Mouse (Mus musculus) urinary bladder, postnatal 10 days (tissue): ENCODE measurements at regions not wholly inside any gene's neighbourhood (a gene's known extent, or its start where the extent isn't known, plus 50 kb on each side); places are given as distances from the start of the nearest gene placed in this dataset.

Source experiments
- DNase-seq: peaks from one replicate; pipeline ENCODE4 v3.0.0; 2022; ENCODE audit warnings: low spot score

DNA sequence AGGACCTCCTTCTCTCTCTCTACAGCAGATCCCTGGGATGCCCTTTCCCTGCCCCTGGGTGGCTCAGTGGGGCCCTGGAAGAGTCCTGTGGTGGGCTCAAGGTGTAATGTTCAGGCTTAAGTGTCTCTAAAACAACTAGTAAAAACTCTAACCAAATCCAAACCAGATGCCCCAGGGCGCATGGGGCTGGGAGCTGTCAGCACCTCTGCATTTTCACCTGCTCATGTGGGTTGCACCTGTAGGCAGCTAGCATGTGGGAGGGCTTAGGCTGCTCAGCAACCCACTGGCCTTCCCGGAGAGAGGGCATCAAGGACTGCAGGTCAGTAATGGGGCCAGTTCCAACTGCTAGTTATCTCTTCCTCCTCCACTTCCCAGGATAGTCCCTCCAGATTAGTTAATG, 104.8 kb upstream of the Gm12830 start:
- no peak for DNase-seq

DNA sequence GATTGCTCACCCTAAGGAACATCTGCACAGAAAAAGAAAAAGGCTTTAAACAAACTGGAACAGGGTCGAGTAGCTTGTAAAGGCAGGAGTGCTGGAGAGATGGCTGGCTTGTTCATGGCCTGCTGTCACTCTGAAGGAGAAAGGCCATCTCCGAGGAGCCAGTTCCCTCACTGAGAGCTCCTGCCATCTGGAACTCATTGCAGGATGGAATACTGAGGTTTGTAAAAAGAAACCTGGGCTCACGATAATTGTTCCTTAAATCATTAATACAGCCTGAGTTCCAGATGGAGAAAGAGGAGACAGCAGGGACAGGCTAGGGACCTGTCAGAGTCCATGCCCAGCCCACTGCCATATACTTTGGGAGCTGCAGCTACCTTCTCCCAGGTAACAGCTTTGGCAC, 100.8 kb upstream of the Gm12830 start:
- DNase-seq, result no peak

DNA sequence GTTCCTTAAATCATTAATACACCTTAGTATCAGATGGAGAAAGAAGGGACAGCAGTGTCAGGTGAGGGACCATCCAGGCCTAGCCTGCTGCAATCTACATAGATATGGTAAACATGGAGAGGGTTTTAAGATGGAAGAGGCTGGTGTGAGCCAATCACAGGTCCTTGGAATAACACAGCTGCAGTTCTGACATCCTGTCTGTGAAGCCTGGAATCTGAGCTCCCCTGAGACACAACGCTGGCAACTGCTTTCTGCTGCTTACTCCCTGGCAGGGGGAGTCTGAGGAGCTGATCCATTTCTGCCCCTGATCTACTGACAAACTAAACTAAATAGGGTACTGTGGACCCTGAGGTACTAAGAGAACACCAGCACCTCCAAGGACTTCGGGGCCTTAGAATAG, 100.1 kb upstream of the Gm12830 start:
- no peak for DNase-seq

DNA sequence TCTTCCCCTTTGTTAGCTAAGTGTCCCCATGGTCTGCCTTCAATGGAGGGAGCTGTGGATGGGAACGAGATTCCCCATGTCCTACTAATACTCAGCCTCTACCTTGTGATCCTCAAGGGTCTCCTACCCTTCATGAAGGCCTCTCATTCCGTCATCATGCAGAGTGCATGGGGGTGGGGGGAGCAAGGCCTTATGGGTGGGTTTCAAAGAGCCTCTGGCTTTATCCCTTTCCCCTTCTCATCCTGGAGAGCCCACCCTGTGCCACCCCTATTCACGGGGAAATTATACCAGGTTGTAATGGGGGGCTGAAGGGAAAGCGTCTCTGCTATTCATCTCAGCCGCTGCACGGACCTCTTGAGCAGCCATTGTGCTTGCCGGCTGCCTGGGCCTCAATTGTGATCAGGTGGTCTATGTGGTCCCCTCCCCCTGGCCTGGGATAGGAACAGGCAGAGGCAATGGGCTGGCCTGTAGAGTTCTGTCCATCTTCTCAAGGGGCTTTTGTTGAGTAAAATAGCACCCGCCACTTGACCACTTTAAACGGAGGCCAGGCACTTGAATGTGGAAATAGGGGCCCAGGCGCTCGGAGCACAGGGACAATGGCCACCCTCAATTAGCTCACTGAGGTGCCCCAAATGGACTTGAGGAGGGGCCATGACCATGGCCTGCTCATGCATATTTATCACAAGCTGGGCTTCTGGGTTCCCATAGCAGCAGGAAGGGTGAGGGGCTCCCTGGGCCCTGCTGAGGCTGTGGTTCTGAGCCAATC, 93.1 kb upstream of the Gm12830 start:
- DNase-seq, result no peak

DNA sequence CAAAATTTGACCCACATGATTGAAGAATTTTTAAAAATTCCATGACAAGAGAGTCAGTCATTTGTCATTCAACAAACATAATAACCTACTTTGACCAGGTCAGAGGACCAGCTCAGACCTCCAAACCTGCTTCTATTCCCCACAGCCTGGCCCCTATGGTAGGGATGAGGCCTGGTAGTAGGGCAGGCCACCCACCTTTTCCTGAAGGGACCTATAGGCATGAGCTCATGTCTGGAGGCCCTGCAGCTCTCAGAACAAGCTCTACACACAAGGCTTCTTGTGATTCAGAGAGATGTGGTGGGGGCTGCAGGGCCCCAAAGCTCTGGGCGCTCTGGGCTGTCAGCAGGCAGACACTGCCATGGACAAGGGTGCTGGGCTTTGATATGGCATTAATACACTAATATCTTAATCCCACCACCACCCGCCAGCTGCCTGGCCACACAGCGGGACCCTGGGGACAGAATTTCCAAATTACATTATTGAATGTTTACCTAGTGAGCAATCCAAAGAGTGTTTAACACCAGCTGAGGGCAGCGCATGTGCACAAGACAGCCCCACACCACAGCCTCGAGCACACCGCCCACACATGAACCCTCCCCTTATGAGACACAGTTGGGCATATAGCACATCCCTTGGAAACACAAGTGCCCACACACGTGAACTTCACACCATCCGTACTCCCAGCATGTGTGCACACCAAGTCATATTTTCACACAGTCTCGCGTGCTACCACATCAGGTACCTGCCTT, 88.1 kb upstream of the Gm12830 start:
- DNase-seq, result no peak

DNA sequence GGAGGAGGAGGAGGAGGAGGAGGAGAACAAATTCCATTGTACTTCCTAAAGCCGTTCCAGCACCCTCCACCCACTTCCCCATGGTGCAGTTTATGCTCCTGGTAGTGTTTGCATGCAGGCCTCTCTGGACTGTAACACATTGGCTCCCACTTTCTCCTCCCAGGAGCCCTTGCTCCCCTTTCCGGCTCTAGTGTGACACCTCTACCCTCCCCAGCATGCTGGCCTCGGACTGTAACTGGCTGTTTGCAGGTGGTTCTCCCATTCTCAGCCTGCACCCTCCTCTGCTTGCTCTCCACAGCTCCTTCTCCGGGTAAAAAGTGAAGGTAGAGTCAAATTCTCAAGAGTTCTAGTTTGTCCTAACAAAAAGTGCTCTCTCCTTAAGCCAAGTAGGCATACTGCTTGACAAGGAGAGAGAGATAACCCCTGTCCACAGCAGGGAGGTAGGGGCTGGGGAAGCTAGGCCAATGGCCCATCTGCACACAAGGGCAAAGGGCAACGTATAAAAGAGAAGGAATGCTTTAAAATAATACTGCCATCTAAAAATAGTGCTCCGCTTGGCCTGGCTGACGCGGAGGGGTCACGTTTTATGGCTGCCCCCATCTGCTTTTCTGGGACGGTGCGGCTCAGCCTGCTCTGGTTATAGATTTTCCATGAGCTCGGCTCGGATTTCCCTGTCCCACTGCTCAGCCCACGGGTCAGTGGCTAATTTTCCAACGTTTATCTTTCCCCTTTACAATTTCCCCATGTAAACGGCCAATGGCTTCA, 82.4 kb upstream of the Gm12830 start:
- DNase-seq, result no peak

DNA sequence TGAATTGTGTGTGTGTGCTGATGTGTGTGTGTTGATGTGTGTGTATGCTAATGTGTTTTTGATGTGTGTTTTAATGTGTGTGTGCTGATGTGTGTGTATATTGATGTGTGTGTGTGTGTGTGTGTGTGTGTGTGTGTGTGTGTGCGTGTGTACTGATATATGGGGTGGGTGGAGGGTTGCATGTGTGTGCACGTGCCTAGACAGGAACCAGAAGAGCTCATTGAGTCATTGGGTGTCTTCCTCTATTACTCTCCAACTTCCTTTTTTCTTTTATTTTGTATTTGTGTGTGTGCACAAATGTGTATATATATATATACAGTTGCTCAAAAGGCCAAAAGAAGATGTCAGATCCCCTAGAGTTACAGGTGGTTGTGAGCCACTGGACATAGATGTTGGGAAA, 73.4 kb upstream of the Gm12830 start:
- DNase-seq, result no peak

DNA sequence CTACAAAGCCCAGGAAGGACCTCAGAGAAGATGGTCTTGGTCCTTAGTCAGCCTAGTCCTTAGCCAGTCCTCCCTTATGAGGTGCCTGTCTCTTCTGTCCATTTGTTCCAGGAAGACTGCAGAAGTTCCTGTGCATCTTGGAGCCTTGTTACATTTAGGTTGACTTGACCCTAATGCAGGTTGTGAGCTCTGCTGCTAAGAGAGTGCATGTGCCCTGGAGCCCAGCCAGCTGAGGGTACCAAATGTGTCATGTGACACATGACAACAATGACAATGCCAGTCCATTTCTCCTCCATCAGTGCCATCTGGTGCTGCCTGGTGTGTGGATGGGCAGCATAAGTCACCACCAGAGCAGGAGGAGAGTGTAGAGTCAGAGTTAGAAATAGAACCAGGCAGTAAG, 61.7 kb upstream of the Gm12830 start:
- no peak for DNase-seq

DNA sequence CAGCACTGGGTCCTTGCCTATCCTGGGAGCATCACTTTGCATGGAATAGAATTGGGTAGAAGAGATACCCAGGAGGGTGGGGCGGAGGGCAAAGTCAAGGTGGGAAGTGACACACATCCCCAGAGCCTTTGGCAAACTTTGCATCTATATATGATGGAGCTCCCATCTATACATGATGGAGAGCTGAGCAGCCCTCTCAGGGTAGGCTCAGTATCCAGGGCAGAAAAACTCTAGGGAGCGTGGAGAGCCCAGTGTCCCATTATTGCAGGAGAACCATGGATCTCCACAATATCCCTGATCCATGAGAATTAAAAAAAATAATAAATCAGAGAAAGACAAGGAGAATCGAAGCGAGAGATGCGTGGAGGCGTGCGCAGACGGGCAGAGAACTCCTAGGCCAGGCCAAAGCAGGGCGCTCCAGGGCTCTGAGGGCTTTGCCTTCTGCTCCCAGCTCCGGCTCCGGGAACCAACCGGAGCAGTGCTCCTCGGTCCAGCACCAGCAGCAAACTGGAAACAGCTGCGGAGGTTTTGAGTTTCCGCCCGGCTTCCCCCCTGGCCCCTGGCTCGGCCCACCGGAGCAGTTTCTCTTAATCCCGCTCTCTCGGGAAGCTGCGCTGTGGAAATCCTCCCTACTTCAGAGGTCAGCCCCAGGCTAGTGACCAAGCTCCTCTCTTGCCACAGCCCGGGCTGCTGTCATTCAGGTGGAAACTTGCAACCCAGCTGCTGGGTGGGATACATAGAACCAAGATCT, 54.7 kb upstream of the Gm12830 start:
- no peak for DNase-seq
